Mouse (Mus musculus) liver, embryonic 14.5 days (tissue): Measurements from ENCODE around the gene Diaph3. TPM values are rescaled to one million over a fixed set of nuclear protein-coding genes. Genes with fewer than 3 reads are reported as not detected.

Experiments
- ATAC-seq: fragments of 200-750 bp; cut with Nextera tagmentation; 2 replicates; pipeline ENCODE4 v1.8.0; 2017; ENCODE audit warnings: moderate number of reproducible peaks, mild to moderate bottlenecking, moderate library complexity; ENCODE audit not compliant: insufficient read depth
- DNase-seq, 3 experiments: peaks; one replicate each; pipeline ENCODE4 v3.0.0-alpha.2; 2012 to 2013; ENCODE audit warnings: low read depth in 3 of 3, low spot score in 3 of 3
- H3K27ac ChIP-seq: fragments of 300-500 bp; sonication (generic); 2 replicates; pipeline ENCODE4 v1.5.1; 2014; ENCODE audit warnings: moderate library complexity, mild to moderate bottlenecking, control low read depth, inconsistent platforms
- H3K27me3 ChIP-seq: fragments of 300-500 bp; sonication (generic); 2 replicates; pipeline ENCODE4 v1.6.1; 2014; ENCODE audit warnings: mild to moderate bottlenecking, low read length, moderate library complexity; ENCODE audit not compliant: control insufficient read depth, insufficient read depth
- H3K36me3 ChIP-seq: fragments of 300-500 bp; sonication (generic); replicated peaks from 2 replicates; pipeline ENCODE4 v1.6.1; 2014; ENCODE audit warnings: low read depth; ENCODE audit not compliant: control insufficient read depth, insufficient read depth
- H3K4me1 ChIP-seq, 2 experiments: fragments of 200-500 bp in 1 of 2; fragments of 300-500 bp in 1 of 2; sonication (generic) in 1 of 2; replicated peaks; 2 replicates each; pipeline ENCODE4 v1.6.1; 2012 to 2014; ENCODE audit warnings: antibody characterized with exemption in 1 of 2, inconsistent platforms in 1 of 2, low read length in 1 of 2; ENCODE audit not compliant: control insufficient read depth in 2 of 2, insufficient read depth in 2 of 2
- H3K4me2 ChIP-seq: fragments of 300-500 bp; sonication (generic); 2 replicates; pipeline ENCODE4 v1.6.1; 2014; ENCODE audit warnings: low read depth, mild to moderate bottlenecking, control low read depth, moderate library complexity
- H3K4me3 ChIP-seq, 2 experiments: fragments of 200-500 bp in 1 of 2; fragments of 300-500 bp in 1 of 2; sonication (generic) in 1 of 2; 2 replicates each; pipeline ENCODE4 v1.5.1; 2012 to 2014; ENCODE audit warnings: low read depth in 2 of 2, low read length in 2 of 2, mild to moderate bottlenecking in 2 of 2, control low read depth in 1 of 2, inconsistent platforms in 1 of 2, moderate library complexity in 1 of 2; ENCODE audit not compliant: insufficient read depth in 1 of 2
- H3K9ac ChIP-seq: fragments of 300-500 bp; sonication (generic); replicated peaks from 2 replicates; pipeline ENCODE4 v1.6.1; 2014; ENCODE audit warnings: mild to moderate bottlenecking, control low read depth, moderate library complexity
- H3K9me3 ChIP-seq: fragments of 300-500 bp; sonication (generic); 2 replicates; pipeline ENCODE4 v1.6.1; 2016; ENCODE audit warnings: low read length, mixed read lengths; ENCODE audit not compliant: control insufficient read depth
- CTCF ChIP-seq: IDR thresholded peaks from 2 replicates; pipeline ENCODE4 v1.5.1; 2016; ENCODE audit warnings: antibody characterized with exemption, low read depth, control low read depth
- EP300 ChIP-seq: IDR thresholded peaks from 2 replicates; pipeline ENCODE4 v1.6.1; 2016; ENCODE audit warnings: antibody characterized with exemption, low read depth
- WGBS: fragments of 180-500 bp; shearing (Covaris S2); extraction: QIAGEN DNeasy Blood & Tissue Kit; methylation state at CpG from one replicate; pipeline ENCODE4 v1.1.7; 2014; ENCODE audit not compliant: insufficient replicate concordance; 5-methylcytosine and 5-hydroxymethylcytosine counted together
- polyA plus RNA-seq, 2 experiments: library from polyadenylated mRNA; depleted of rRNA in 1 of 2; stranded (reverse) in 1 of 2; unstranded in 1 of 2; fragments of >200 nt; fragmentation: Nextera tagmentation in 1 of 2; extraction: Ambion mirVana in 1 of 2; gene quantifications; 2 replicates each; pipeline versions ENCODE4 v1.2.1 to v1.2.3; 2012 to 2014

Gene Diaph3
- polyA plus RNA-seq, 2 experiments = 8.9 to 15.2 TPM

GRCm38 (mm10) chr14:86660556-86660955 is 480.5 kb downstream of the Diaph3 start:
- 83% methylated on average over 3 of the region's 3 CpGs for WGBS

GRCm38 (mm10) chr14:86656262-86656661 is 484.8 kb downstream of the Diaph3 start:
- H3K4me2 ChIP-seq = no peak overlapping the region
- no peak for TF ChIP-seq EP300
- TF ChIP-seq CTCF = no peak
- H3K9ac ChIP-seq = no peak overlapping the region
- H3K4me3 ChIP-seq = no peak overlapping the region
- DNase-seq (no peak), ATAC-seq (no peak)
- no peaks in the 10 kb centered on the region for H3K4me1 ChIP-seq
- H3K27me3 ChIP-seq = no peaks in the 10 kb centered on the region
- no peak overlapping the region for H3K27ac ChIP-seq
- no peaks in the 10 kb centered on the region for H3K36me3 ChIP-seq
- no peaks in the 10 kb centered on the region for H3K9me3 ChIP-seq
- WGBS = 52% methylated on average over 5 of the region's 5 CpGs

More at GRCm38 (mm10) chr14:86660556-86660955, 480.5 kb downstream of the Diaph3 start:
- Histone ChIP-seq H3K27me3 (no peaks in the 10 kb centered on the region), H3K9ac (no peak overlapping the region), H3K9me3 (no peaks in the 10 kb centered on the region), H3K4me2 (no peak overlapping the region), H3K4me1 (no peaks in the 10 kb centered on the region), H3K4me3 (no peak overlapping the region), H3K27ac (no peak overlapping the region), H3K36me3 (no peaks in the 10 kb centered on the region)
- DNase-seq (no peak), ATAC-seq (no peak)
- TF ChIP-seq CTCF (no peak), EP300 (no peak)

- H3K36me3 ChIP-seq = no peaks in the 10 kb centered on the region
- no peaks in the 10 kb centered on the region for H3K27me3 ChIP-seq
- no peak for ATAC-seq
- H3K9me3 ChIP-seq = no peaks in the 10 kb centered on the region
- H3K4me2 ChIP-seq = no peak overlapping the region
- no peak overlapping the region for H3K9ac ChIP-seq
- H3K4me1 ChIP-seq = no peaks in the 10 kb centered on the region
- H3K27ac ChIP-seq = no peak overlapping the region
- TF ChIP-seq EP300 (no peak), CTCF (no peak)
- H3K4me3 ChIP-seq = no peak overlapping the region
- no peak for DNase-seq
- 45% methylated on average over 7 of the region's 7 CpGs for WGBS
These were observed 494.4 kb downstream of the Diaph3 start for GRCm38 (mm10) chr14:86646499-86647120.

GRCm38 (mm10) chr14:86642831-86643241 is 498.2 kb downstream of the Diaph3 start:
- 72% methylated on average over 7 of the region's 7 CpGs for WGBS

GRCm38 (mm10) chr14:86641839-86642238 is 499.2 kb downstream of the Diaph3 start:
- H3K4me2 ChIP-seq = no peak overlapping the region
- H3K36me3 ChIP-seq = no peaks in the 10 kb centered on the region
- H3K9me3 ChIP-seq = no peaks in the 10 kb centered on the region
- ATAC-seq = no peak
- 74% methylated on average over 3 of the region's 3 CpGs for WGBS
- DNase-seq = no peak
- no peak overlapping the region for H3K4me3 ChIP-seq
- no peak overlapping the region for H3K9ac ChIP-seq
- H3K27ac ChIP-seq = no peak overlapping the region
- TF ChIP-seq EP300 (no peak), CTCF (no peak)
- no peaks in the 10 kb centered on the region for H3K4me1 ChIP-seq
- H3K27me3 ChIP-seq = no peaks in the 10 kb centered on the region

More at GRCm38 (mm10) chr14:86642831-86643241, 498.2 kb downstream of the Diaph3 start:
- DNase-seq = no peak
- no peaks in the 10 kb centered on the region for H3K36me3 ChIP-seq
- H3K4me2 ChIP-seq = no peak overlapping the region
- H3K27me3 ChIP-seq = no peaks in the 10 kb centered on the region
- H3K4me3 ChIP-seq = no peak overlapping the region
- H3K27ac ChIP-seq = no peak overlapping the region
- no peak overlapping the region for H3K9ac ChIP-seq
- no peak for ATAC-seq
- no peaks in the 10 kb centered on the region for H3K4me1 ChIP-seq
- TF ChIP-seq CTCF = no peak
- TF ChIP-seq EP300 = no peak
- H3K9me3 ChIP-seq = no peaks in the 10 kb centered on the region
